Mouse (Mus musculus): ENCODE data around the gene Sac3d1.

GRCm38 (mm10) chr19:6136397-6136796 lies 17.9 kb upstream of the Sac3d1 start:
- TF ChIP-seq TAL1 (IDR thresholded peaks at IDR 0.05; ENCODE audit: low read length) (no peak), MAX (IDR thresholded peaks at IDR 0.05; ENCODE audit: low read length) (no peak), POLR2A (IDR thresholded peaks at IDR 0.05; ENCODE audit: control insufficient read depth in 1 of 2, insufficient read depth in 1 of 2, low read depth in 1 of 2, low read length in 2 of 2, poor library complexity in 1 of 2) (no peak), GATA1 (IDR thresholded peaks at IDR 0.05; ENCODE audit: low read depth, low read length) (no peak), MAFK (IDR thresholded peaks at IDR 0.05; ENCODE audit: borderline replicate concordance, low read depth, low read length) (no peak), CTCF (IDR thresholded peaks at IDR 0.05 in 2 of 3, conservative IDR thresholded peaks at IDR 0.05 in 1 of 3; ENCODE audit: control insufficient read depth in 1 of 3, insufficient read depth in 1 of 3, low read depth in 2 of 3, low read length in 3 of 3, poor library complexity in 1 of 3, severe bottlenecking in 1 of 3) (no peak), CHD2 (IDR thresholded peaks at IDR 0.05; ENCODE audit: low read length) (no peak), MXI1 (IDR thresholded peaks at IDR 0.05; ENCODE audit: low read depth, low read length) (no peak), KAT2A (conservative IDR thresholded peaks at IDR 0.05; ENCODE audit: low read depth, low read length) (no peak), USF1 (IDR thresholded peaks at IDR 0.05; ENCODE audit: low read depth, low read length) (no peak), ELF1 (IDR thresholded peaks at IDR 0.05; ENCODE audit: low read depth, low read length) (no peak)

Data from MEL (cell line).